8 mouse cellular contexts compared by ENCODE assay signal in the genomic region with DNA sequence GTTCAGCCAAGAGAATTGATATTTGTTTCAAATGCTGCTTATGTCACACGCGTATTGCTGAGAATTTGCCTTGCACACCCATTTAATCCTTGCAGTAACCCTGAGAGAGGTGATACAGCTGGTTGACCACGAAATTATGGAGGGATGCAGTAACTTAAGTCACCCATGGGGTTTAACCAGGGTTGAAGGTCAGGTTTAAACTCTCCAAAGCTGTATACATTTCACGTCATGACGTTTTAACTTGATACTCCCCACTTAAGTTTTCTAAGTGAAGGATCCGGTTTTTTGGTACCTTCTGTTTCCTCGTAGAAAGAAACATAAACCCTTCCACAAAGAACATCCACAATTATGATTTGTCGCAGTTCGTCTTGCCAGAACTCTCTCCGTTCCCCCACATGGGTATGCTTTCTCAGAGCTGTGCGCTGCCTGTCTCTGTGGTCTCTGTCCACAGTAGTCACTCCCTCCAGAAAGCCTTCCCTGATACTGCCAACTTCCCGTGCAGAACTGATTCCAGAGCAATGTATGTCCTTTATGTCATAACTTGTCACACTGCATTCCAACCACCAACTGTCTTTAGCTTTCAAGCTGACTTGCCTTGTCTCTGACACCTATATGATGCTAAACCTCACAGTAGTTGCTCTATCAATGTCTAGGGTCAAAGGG. TPM values are rescaled to one million over a fixed set of nuclear protein-coding genes. Genes with fewer than 3 reads are reported as not detected.
DNase-seq lines count a peak whose midpoint lies in the region; ATAC-seq and TF ChIP-seq lines count a peak whose summit lies in the region.

No protein-coding gene starts in this region.

- ATAC-seq in forebrain, embryonic 14.5 days = no peak
- ATAC-seq in liver, embryonic 12.5 days = peak; percentile 51
- no peak for ATAC-seq in stomach, embryonic 15.5 days (ENCODE audit: insufficient read depth, low FRiP score, low read depth)

- H3K27me3 ChIP-seq in heart, embryonic 10.5 days (ENCODE audit: insufficient read depth, poor library complexity, severe bottlenecking) = 0 out of 2 replicates have a peak, but pooled peaks cover 4% of the 10 kb centered on the region
- H3K27me3 ChIP-seq in E14TG2a.4 (ENCODE audit: insufficient read depth, low read length) = peaks cover 37% of the 10 kb centered on the region
- H3K27me3 ChIP-seq in forebrain, embryonic 14.5 days (replicated peaks; ENCODE audit: control insufficient read depth, insufficient read depth, low read length) = no peaks in the 10 kb centered on the region
- H3K27me3 ChIP-seq in liver, embryonic 12.5 days (replicated peaks) = peaks cover 14% of the 10 kb centered on the region
- H3K27me3 ChIP-seq in stomach, embryonic 15.5 days (replicated peaks) = no peaks in the 10 kb centered on the region

- peak overlapping the region; percentile 98 for H3K9ac ChIP-seq in forebrain, embryonic 14.5 days (ENCODE audit: low read length)
- H3K9ac ChIP-seq in liver, embryonic 12.5 days = peak overlapping the region; percentile 95
- peak overlapping the region; percentile 14; the same call in 1 of the 2 replicates for H3K9ac ChIP-seq in stomach, embryonic 15.5 days

- H3K4me1 ChIP-seq in heart, embryonic 10.5 days = peaks cover 23% of the 10 kb centered on the region
- peaks cover 24% of the 10 kb centered on the region for H3K4me1 ChIP-seq in E14TG2a.4 (replicated peaks; ENCODE audit: low read depth, low read length)
- peaks cover 16% of the 10 kb centered on the region for H3K4me1 ChIP-seq in forebrain, embryonic 14.5 days (ENCODE audit: control insufficient read depth, insufficient read depth, low read length)
- H3K4me1 ChIP-seq in liver, embryonic 12.5 days = peaks cover 67% of the 10 kb centered on the region
- H3K4me1 ChIP-seq in stomach, embryonic 15.5 days = peaks cover 6% of the 10 kb centered on the region

- WGBS in heart, embryonic 10.5 days = 7% methylated on average over 12 of the region's 12 CpGs
- 6% methylated on average over 12 of the region's 12 CpGs for WGBS in forebrain, embryonic 14.5 days
- WGBS in liver, embryonic 12.5 days (ENCODE audit: insufficient replicate concordance) = 5% methylated on average over 12 of the region's 12 CpGs
- WGBS in stomach, embryonic 15.5 days = 6% methylated on average over 12 of the region's 12 CpGs

- no peak for TF ChIP-seq CTCF in E14TG2a.4 (conservative IDR thresholded peaks at IDR 0.05; ENCODE audit: low read length)

- no peak for DNase-seq in heart, embryonic 10.5 days (ENCODE audit: low spot score)
- no peak for DNase-seq in heart, postnatal 36 days
- peak; percentile 24 for DNase-seq in forebrain, embryonic 14.5 days (ENCODE audit: low spot score)
- DNase-seq in right cerebral cortex, postnatal 4 days = no peak
- DNase-seq in natural killer cell, adult 2 months (ENCODE audit: low spot score in 2 of 2) = no peak

- no peaks in the 10 kb centered on the region for H3K36me3 ChIP-seq in heart, embryonic 10.5 days
- H3K36me3 ChIP-seq in E14TG2a.4 (ENCODE audit: insufficient read depth, low read length) = no peaks in the 10 kb centered on the region
- no peaks in the 10 kb centered on the region for H3K36me3 ChIP-seq in forebrain, embryonic 14.5 days (ENCODE audit: control insufficient read depth, insufficient read depth, low read length)
- H3K36me3 ChIP-seq in liver, embryonic 12.5 days = peaks cover 3% of the 10 kb centered on the region; the same call in 1 of the 2 replicates
- no peaks in the 10 kb centered on the region for H3K36me3 ChIP-seq in stomach, embryonic 15.5 days

- H3K4me3 ChIP-seq in heart, embryonic 10.5 days = peak overlapping the region; percentile 85
- H3K4me3 ChIP-seq in E14TG2a.4 (replicated peaks; ENCODE audit: low read length) = peak overlapping the region; percentile 91
- H3K4me3 ChIP-seq in forebrain, embryonic 14.5 days (ENCODE audit: low read depth, low read length) = peak overlapping the region; percentile 94
- peak overlapping the region; percentile 95 for H3K4me3 ChIP-seq in liver, embryonic 12.5 days
- H3K4me3 ChIP-seq in stomach, embryonic 15.5 days (replicated peaks) = peak overlapping the region; percentile 91

- peak overlapping the region; percentile 78 for H3K4me2 ChIP-seq in forebrain, embryonic 14.5 days (ENCODE audit: low read length)
- H3K4me2 ChIP-seq in liver, embryonic 12.5 days = peak overlapping the region; percentile 91
- H3K4me2 ChIP-seq in stomach, embryonic 15.5 days = peak overlapping the region; percentile 77

- peak overlapping the region; percentile 98 for H3K27ac ChIP-seq in heart, embryonic 10.5 days
- peak overlapping the region; percentile 97; the same call in 1 of the 2 replicates for H3K27ac ChIP-seq in forebrain, embryonic 14.5 days (ENCODE audit: low read depth, low read length)
- H3K27ac ChIP-seq in liver, embryonic 12.5 days = peak overlapping the region; percentile 98
- peak overlapping the region; percentile 96; the same call in 1 of the 2 replicates for H3K27ac ChIP-seq in stomach, embryonic 15.5 days

- no peaks in the 10 kb centered on the region for H3K9me3 ChIP-seq in heart, embryonic 10.5 days
- no peaks in the 10 kb centered on the region for H3K9me3 ChIP-seq in E14TG2a.4 (ENCODE audit: low read length)
- no peaks in the 10 kb centered on the region for H3K9me3 ChIP-seq in forebrain, embryonic 14.5 days (replicated peaks; ENCODE audit: control insufficient read depth, low read length)
- no peaks in the 10 kb centered on the region for H3K9me3 ChIP-seq in liver, embryonic 12.5 days (replicated peaks)
- no peaks in the 10 kb centered on the region for H3K9me3 ChIP-seq in stomach, embryonic 15.5 days

- intact Hi-C loops in heart, postnatal 36 days (cut with DNase I) = loop anchor here (2.0 to 5.0 kb wide), 2 partner anchors 68 to 111 kb away; a partner anchor contains a TSS

RNA-seq across cellular contexts. Expression of a gene that starts 0.6 kb away (rescaled TPM):
- 7.1 and 10.9 TPM in 2 replicates for polyA plus RNA-seq in heart, embryonic 10.5 days (2016; fragmentation: Nextera tagmentation; extraction: Ambion mirVana)
- total RNA-seq in heart, postnatal 36 days (2021) = 10 to 100 TPM; 23.7 to 24.5 TPM
- polyA plus RNA-seq in forebrain, embryonic 14.5 days (2014; fragmentation: Nextera tagmentation; extraction: Ambion mirVana) = 39.5 and 45.8 TPM in 2 replicates
- polyA plus RNA-seq in liver, embryonic 12.5 days (2016; fragmentation: Nextera tagmentation; extraction: Ambion mirVana) = 10.9 and 11.1 TPM in 2 replicates
- 8.7 and 9.5 TPM in 2 replicates for polyA plus RNA-seq in stomach, embryonic 15.5 days (2015; fragmentation: Nextera tagmentation; extraction: Ambion mirVana)

Comparison
In these comparisons a context has a peak if more than half of its experiments do, and no peak if none do; other contexts are left out.
1. H3K9ac ChIP-seq: peak in every context shown above with its lines; median percentile 98 in forebrain, embryonic 14.5 days; 95 in liver, embryonic 12.5 days; 14 in stomach, embryonic 15.5 days.